Mouse (Mus musculus) cerebellum, postnatal 25 days (tissue): Measurements from ENCODE around the gene Chrna4.

Source experiments
- DNase-seq, 2 experiments: peaks; one replicate each; pipeline ENCODE4 v3.0.0; 2021; ENCODE audit warnings: mixed read lengths in 2 of 2

Chrna4 gene

DNA sequence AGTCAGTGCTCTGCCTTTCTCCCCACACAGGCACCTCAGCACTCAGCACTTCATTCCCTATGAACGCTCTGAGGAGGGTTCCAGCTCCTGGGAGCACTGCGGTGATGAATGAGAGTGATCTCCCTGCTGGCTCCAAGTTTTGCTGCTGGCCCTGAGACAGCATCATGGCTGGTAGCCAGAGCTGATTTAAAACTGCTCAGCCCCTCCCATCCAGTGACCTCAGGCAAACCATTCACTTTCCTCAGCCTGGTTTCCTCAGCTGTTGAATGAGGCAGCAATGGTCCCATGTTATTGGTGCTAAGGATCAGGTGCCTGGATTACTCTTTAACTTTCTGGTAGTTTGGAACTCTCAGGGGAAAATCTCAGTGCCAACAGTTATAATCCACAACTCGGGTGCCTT lies at the start of gene Chrna4:
TSS of gene Chrna4 (minus strand) at position 110 of the 400 bp plus-strand sequence.
- peak in 1 of 2 experiments; percentile 26 for DNase-seq

DNA sequence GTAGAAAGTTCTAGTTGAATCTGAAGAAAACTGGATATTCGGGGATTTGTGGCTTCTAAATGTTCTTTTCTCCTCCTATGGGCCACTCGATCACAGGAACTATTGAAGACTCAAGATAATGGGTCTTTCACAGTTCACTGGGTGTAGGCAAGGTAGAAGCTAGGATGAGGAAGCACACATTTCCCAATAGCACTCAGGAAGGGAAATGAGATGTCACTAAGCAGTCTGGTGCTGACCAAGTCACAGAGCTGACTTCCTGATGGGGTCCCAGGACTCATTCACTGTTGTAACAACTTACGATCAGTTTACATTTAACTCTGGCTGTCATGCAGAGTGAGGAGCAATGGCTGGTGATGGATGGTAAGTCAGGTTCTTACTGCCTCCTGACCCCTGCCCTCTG lies 46.8 kb upstream of the Chrna4 start:
- DNase-seq: no peak

DNA sequence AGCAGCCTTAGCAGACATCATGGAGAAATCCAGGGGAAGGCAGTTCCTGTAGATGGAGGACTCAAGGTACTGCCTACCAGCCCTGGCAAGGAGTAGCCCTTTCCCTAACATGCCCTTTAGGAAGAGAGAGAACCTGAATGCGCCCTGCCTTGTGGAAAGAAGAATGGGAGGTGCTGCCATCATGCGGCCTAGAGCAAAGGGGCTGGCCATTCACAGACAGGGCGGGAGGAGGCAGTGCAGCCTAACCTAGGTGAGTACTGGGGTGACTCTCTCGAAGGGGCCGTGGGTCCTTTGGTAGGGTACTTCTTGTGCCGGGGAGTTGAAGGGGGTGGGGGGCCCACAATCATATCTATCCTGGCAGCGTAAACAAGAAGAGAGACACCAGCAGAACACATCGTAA lies 41.7 kb upstream of the Chrna4 start:
- DNase-seq: peak in 1 of 2 experiments; percentile 8

DNA sequence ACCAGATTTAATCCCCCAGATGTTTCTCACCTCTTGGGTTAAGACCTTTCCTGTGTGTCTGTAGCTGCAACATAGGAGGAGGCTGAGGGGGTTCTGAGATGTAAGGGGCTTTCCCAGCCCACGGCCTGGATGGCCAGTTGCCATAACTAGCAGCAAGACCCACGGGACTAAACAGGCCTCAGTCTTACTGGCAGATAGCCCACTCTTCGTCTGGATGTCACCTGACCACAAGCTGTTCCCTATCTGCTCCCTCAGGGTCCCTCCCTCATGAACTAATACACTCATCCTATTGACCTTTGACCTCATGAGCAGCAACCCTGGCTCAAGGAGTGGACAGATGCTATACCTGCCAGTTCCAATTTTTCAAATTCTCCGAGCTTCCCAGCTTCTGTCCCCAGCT lies 40.6 kb upstream of the Chrna4 start:
- DNase-seq: peak in 1 of 2 experiments; percentile 5

DNA sequence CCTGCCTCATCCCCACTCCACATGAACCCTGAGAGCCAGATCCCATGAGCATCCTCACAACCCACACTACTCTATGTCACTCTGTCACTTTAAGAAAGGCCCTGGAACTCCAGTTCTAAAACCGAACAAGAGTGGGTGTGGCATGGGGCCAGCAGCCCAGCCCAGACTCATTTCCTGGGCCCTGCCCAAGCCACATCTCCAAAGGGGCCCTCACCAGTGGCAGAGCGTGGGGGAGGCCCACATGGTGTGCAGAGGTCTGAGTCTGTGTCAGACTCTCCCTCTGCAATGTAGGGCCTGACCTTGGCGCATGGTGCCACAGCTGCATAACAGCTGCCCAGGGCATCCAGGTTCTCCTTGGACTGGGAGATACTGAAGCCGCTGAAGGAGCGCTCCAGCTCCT lies 37.5 kb upstream of the Chrna4 start:
- DNase-seq: no peak

DNA sequence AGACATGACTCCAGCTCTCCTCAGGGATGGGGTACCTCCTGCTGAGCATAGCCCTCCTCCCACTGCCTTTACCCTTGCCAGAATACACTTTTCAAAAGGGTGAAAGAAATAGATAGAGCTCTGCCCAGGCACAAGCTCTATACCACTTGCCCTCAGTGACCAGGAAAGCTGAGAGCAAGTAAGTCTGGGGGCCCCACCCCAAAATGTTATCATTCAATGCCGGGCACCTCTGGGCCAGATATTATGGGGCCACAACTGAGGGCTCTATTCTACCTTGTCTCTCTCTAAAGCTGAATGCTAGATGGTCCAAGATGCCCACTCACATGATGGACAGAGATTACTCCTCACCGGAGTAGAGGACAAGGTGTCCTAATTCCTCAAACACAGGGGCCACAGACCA lies 36.2 kb upstream of the Chrna4 start:
- no peak for DNase-seq

DNA sequence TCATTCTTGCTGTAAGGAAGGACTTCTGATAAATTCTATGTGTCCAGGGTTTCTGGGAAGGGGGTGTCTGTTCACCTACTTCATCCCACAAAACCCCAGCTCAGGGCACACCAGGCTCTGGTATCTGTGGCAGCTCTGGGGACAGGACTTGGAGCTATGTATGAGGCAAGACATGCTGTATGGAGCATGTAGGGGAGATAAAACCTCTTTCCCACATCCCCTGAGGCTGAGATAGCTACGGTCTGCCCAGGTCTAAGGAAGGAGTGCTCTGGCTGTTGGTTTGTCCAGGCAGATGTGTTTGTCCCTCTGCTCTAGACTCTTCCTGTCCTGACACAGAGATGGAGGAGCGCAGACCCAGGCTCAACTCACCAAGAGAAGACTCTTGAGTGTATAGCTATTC lies 35.6 kb upstream of the Chrna4 start:
- DNase-seq: no peak

DNA sequence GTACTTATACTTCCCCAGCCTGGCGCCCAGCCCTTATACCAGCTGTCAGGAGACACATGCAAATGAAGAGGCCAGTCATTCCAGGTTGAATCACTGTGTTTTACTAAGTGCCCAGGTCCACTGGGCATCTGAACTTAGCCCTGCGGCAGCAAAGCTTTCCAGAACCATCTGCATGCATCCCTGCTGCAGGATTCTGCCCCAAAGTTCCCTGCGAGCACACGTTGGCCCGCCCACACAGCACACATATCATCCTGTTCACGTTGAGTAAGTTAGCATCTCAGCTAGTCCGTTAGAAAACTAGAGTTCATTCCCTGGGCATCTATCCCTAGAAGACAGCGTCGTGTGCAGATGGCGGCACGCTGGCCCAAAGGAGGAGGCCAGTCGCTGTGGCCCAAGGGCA lies 32.2 kb upstream of the Chrna4 start:
- DNase-seq: no peak

DNA sequence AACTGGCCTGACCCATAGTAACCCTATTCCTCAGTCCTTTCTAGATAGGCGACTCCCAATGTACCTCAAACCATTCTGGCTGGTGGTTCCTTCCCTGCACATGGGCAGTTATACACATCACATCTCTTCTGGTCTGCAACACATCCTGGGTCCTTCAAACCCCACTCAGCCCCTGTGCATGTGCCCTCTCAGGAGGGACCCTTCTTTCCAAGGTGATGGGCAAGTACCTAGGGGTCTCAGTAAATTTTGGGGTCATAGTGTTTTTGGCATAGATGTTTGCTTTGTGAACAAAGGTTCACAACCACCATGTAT lies 29.0 kb upstream of the Chrna4 start:
- DNase-seq: no peak

DNA sequence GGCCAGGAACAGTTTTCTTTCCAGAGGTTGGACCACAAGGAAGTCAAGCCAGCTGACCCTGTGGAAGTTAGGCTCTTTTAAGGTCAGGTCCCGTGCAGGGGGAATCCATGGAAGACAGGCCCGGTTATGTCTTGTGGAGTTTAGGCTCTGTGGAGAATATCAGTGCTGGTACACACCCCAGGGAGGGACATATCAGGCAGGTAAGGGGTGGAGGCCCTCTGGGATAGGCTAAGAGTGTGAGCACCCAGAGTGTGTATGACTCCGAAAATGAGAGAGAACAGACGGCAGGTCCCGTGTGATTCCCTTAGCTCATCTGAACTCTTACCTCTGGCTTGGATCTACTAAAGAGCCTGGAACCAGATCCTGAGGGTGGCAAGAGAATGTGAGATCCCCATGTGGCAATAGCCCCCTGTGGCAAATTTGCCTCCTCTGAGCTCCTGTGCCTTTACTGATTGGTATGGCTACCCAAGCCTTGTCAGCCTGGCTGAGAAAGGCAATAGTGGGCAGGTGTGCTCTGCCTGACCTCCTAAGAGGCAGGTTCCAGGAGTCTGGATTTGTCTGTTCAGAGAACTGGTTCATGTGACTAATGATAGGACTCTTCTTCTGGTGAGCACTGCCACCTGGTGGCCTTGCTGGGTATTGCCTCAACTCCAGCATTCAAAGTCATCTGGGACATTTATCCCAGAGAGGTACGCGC lies 28.5 kb upstream of the Chrna4 start:
- DNase-seq: peak; percentile 92 to 93

DNA sequence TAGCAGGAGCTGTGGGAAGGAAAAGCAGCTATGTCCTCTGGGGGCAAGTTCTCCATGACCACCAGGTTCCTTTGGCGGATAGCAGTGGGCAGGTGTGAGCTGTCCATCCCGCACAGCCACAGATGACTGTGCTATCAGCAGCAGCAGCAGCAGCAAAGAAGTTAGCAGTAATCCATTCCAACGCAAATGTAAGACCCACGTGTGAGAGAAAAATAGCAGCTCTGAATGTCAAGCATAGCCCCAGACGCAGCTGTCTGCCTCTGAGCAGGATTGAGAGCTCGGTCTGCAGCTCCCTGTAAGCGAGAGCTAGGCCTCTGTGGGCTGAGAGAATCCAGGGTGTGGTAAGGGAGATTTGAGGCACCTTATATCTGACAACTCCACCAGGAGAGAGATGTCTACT lies 26.8 kb upstream of the Chrna4 start:
- DNase-seq: no peak

DNA sequence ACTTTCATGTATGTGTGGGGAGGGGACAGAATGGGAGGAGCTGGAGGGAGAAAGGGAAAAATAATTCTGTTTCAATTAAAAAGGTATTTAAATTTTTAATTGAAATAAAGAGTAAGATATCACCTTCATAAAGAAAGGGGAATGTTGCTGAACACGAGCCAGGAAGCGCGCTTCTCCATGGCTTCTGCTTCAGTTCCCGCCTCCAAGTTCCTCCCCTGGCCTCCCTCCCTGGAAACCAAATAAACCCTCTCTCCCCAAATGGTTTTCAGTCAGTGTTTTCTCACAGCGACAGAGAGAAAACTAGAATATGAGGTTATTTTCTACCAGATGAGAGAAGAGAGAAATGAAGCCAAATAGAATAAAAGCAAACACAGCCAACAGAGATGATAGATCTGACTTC lies 25.2 kb upstream of the Chrna4 start:
- DNase-seq: no peak

DNA sequence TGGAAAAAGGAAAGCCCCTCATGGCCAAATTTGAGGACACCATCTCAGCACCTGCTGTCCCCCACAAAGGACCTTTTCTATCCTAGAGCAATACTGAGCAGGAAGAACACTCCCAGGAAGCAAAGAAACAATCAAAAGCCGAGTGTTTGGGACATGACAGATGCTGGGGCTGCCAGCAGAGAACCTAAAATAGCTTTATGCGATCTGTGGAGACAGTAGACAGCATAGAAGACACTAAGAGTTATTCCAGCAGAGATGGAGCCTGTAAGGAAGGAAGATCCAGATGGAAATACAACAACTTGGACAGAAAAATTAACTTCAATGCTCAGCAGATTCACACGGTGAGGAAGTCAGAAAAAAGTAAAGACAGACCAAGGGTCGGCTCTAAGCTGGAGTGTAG lies 22.5 kb upstream of the Chrna4 start:
- no peak for DNase-seq

DNA sequence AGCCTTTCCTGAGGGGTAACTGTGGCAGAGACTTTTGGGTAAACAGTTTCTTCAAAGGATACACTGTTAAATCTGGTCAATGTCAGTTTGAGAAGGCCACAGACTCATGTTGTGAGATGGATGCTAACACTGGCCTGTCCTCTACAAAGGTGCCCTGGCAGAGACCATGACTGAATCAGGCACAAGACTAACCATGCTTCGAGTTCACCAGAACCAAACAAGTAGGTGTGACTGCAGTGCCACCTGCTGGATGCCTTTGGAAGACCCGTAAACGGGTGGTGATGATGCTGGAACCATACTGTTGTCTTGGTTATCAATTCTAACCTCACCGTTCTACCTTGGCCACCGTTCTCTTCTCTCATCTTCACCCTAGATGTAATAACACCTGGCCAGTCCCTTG lies 16.8 kb upstream of the Chrna4 start:
- peak; percentile 89 to 92 for DNase-seq

DNA sequence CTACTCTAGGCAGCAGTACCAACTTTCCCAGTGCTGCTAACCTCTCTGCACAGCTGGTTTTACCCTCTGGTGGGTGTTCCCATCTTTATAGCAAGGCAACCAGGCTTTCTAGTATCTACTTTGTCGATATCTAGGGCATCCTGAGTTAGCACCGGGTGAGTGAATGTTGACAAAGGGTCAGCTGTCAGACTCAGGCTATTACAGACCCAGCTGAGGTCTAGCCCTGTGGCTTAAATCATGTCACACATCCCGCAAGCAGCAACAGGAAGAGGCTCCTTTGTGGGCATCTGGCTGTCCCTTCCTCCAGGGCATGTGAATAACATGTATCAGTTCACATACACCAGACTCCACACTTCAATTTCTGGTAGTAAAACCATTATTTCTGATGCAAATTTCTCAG lies 14.8 kb upstream of the Chrna4 start:
- no peak for DNase-seq

DNA sequence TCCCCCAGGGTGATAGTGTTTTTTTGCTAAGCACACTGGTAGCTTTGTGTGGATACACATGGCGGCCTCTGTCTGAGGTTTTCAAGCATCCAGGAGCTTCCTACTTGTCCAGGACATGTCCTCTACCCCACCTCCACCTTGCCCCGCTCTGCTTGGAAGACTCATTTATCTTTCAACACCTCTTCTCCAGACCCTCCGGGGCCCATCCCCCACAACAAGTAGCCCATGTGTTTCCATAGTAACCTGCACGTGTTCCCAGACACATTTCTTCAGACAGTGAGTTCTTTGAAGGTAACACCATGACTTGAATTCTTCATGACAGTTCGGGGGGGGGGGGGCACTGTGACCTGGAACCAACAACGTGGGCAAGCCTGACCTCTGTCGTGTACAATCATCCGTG lies 14.0 kb upstream of the Chrna4 start:
- DNase-seq: no peak

DNA sequence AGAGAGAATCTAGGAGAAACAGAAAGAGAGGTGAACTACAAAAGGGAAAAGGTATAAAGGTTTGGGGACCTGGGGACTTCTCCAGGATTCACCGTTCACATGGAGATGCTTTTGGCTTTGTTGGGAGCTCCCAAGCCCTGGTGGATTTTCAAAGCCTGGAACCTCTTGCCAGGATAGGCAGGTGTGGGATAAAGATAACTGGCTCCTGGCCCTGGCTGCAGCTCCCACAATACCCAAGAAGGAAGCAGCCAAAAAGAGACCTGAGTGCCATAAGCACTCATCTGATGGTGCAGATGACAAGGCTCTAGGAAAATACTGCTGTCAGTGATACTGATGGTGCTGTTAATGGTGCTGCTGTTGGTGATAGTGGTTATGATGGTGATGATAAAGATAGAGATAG lies 8.8 kb upstream of the Chrna4 start:
- DNase-seq: peak; percentile 61 to 71

DNA sequence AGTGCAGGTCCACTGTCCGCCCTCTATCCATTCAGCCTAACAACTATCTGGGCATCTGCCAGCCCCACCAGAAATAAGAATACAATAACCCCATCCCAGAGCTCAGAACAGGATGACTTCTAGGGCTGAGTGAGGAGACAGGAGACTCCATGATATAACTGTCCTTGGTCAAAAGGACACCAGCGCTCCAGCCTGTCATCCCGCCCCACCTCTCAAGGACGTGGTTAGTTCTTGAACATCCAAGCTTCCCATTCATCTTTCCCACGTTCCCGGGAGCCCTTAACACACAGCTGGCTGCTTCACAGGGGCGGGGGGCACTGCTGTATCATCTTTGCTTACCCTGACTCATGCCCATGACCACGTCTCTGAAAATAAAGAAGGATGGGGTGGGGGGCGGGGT lies 5.6 kb upstream of the Chrna4 start:
- no peak for DNase-seq

DNA sequence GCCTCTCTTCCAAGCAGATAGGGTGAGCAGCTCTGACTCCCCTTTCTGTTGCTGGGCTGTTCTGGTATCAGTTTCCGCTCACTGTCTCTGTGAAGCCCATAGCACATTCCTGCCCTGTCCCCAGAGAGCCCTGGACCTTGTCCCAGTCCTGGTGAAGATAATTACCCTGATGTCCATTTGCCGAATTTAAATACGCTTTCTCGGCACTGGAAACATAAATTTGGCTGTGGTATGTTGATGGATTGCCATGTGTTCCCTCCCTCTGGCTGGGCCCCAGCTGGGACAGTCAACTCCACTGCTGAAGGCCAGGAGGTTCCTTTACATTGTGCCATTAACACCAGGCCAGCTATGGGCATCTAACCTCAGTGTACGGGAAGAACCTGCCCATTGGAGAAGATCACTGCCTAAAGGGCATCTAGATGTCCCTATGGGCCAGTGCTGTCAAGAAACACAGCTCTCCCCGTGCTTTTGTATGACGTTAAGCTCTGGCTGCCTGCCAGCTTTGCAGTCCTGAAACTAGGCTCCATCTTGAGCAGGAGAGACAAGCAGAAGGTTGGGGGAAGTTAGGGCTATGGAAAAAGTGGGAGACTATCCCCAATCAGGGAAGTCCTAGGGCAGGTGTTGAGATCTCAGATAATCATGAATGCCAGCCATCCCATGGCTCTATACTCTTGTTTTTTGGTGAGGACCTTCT lies 5.1 kb upstream of the Chrna4 start:
- DNase-seq: peak; percentile 49 to 61

DNA sequence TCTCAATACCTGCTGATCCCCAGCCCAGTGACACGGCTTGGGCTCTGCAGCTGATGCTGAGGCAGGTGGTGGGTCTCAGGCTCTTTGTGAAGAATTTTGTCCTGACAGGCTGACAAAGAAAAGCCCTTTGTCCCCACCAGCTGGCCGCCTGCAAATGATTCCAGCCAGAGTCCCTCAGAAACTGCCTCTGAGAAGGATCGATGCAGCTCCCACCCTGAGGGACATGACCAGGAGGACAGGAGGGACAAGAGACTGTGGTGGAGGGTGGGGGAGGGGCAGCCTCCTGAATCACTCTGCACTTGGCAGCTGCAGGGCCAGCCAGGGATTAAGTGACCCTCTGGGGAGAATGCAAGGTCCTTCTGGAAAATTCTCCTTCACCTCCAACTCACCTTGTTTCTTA lies 655 bp upstream of the Chrna4 start:
- no peak for DNase-seq

DNA sequence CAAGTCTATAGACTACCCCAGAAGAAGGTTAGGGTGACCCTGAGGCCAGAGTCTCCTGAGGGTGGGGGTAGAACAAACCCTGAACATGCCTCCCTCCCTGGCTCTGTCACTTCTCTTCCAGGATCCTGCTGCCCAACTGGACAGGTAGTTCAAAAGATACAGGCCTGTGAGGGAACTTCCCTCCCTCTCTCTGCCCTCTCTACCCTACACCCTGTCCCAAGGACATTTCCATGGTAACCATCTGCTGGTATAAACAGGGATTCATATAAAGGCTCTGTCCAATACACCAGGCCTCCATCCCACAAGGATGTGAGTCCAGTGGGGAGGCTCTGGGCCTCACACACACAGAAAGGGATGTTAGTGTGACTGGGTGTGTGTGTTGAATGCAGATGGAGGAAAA lies 970 bp downstream of the Chrna4 start:
- no peak for DNase-seq

DNA sequence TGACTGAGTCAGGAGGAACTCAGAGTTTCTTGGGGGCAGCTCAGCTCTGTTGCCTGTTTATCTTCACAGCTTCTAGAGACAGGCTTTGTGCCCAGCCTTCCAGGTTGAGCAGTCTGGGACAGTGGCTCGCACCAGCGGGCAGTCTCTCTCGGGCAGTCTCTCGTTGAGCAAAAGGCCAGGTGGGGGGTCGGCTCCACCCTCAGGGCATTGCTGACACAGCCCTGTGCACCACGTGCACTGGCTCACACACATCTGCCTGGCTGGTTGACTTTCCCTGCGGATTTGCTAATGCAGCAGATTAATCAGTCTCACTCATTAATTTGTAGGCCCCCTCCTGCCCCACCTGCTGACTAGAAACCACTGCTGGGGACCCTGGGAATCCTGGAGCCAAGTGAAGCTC lies 1.4 kb downstream of the Chrna4 start:
- DNase-seq: no peak

DNA sequence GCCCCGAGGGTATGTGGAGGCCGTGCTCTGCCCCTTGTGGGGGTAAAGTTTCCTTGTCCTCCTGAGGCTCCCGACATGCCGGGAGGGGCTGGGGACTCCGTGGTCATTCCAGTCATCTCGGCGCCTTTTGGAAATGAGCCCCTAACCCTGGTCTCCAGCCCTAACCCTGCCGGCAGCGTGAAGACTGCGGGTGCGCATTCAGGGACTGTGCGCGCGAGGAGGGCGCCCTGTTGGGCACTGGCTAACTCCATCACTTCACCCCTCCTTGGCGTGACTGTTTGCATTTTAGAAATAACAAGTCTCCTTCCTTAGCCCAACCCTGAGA lies 4.0 kb downstream of the Chrna4 start:
- DNase-seq: no peak

DNA sequence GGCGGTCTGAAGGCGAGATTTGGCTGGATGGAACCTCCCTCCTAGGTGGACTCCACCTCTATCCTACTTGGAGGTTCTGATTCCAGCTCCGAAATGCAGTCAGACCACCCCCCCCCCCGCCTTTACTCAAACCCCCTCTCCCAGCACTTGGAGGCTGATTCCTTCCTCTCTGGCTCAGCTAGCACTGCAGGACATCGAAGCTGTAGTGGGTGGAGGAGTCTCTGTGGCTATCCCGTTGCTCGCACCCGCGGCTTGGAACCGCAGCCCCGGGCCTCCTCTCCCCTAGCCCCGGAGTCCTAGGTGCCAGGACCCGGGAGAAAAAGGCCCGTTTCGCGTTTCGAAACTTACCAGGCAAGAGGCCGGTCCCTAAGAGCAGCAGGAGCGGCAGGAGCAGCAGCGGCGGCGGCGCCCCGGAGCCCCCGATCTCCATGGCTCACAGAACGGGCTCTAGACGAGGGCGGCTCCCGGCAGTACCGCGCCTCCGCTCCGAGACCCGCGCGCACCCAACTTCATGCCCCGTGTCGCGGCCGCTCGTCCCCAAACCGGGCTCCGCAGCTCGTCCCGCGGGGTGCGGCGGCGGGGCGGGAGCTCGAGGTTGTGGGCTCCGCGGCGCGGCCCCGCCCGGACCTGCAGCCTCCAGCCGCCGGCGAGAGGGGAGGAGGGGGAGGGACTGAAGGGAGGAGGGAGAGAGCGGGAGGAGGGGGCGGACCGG lies 4.5 kb downstream of the Chrna4 start:
- peak; percentile 43 to 55 for DNase-seq

DNA sequence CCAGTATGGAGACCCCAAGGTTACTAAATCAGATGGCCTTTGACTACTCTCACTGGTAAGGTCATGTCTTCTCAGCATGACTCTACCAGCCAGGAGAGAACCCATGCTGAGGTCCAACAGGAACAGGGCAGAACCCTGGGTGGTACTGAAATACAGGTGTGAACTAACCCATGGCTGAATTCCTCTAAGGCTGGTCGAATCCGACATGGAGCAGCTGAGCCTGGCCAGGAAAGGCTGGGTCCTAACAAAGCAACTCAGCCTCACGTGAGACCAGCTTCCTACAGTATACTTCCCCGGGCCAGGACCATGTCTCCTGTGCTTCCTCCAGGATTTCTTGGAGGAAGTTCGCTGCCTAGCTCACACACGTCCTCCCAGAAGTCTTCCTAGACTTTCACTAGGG lies 6.8 kb downstream of the Chrna4 start:
- DNase-seq: no peak
